ENCODE assay signal across 8 mouse cellular contexts in genomic region chr6:49215748-49216585, GRCm38 (mm10). TPM values are rescaled to one million over a fixed set of nuclear protein-coding genes. Genes with fewer than 3 reads are reported as not detected.
DNase-seq lines count a peak whose midpoint lies in the region; ATAC-seq and TF ChIP-seq lines count a peak whose summit lies in the region.

No protein-coding gene starts in this region.

- peak overlapping the region; percentile 81 for H3K9ac ChIP-seq in kidney, postnatal 0 days (ENCODE audit: low read depth, low read length)
- peak overlapping the region; percentile 83 for H3K9ac ChIP-seq in hindbrain, embryonic 14.5 days
- peak overlapping the region; percentile 85; the same call in 1 of the 2 replicates for H3K9ac ChIP-seq in midbrain, embryonic 16.5 days (ENCODE audit: low read depth, low read length)

- peak overlapping the region; percentile 74 for H3K4me3 ChIP-seq in kidney, postnatal 0 days (replicated peaks; ENCODE audit: low read depth, low read length)
- H3K4me3 ChIP-seq in brown adipose tissue, adult 24 weeks (ENCODE audit: insufficient read depth, low read depth, low read length), result peak overlapping the region; percentile 3; the same call in 1 of the 2 replicates
- H3K4me3 ChIP-seq in hindbrain, embryonic 14.5 days (replicated peaks; ENCODE audit: low read length), result peak overlapping the region; percentile 72
- peak overlapping the region; percentile 80 for H3K4me3 ChIP-seq in midbrain, embryonic 16.5 days (ENCODE audit: low read depth, low read length)

- peaks cover 12% of the 10 kb centered on the region for H3K27me3 ChIP-seq in kidney, postnatal 0 days (ENCODE audit: insufficient read depth, low read length)
- H3K27me3 ChIP-seq in hindbrain, embryonic 14.5 days (ENCODE audit: control insufficient read depth, insufficient read depth, low read length), result no peaks in the 10 kb centered on the region
- H3K27me3 ChIP-seq in midbrain, embryonic 16.5 days (ENCODE audit: control insufficient read depth, insufficient read depth, low read depth, low read length), result peaks cover 2% of the 10 kb centered on the region; the same call in 1 of the 2 replicates

- peaks cover 12% of the 10 kb centered on the region; the same call in 1 of the 2 replicates for H3K4me1 ChIP-seq in kidney, postnatal 0 days (replicated peaks; ENCODE audit: insufficient read depth, low read length)
- H3K4me1 ChIP-seq in brown adipose tissue, adult 24 weeks (ENCODE audit: control insufficient read depth, insufficient read depth, insufficient read length, low read length), result no peaks in the 10 kb centered on the region
- peaks cover 31% of the 10 kb centered on the region for H3K4me1 ChIP-seq in hindbrain, embryonic 14.5 days (replicated peaks; ENCODE audit: control insufficient read depth, insufficient read depth, low read length)
- peaks cover 27% of the 10 kb centered on the region for H3K4me1 ChIP-seq in midbrain, embryonic 16.5 days (ENCODE audit: control insufficient read depth, insufficient read depth, low read length)

- no peaks in the 10 kb centered on the region for H3K36me3 ChIP-seq in kidney, postnatal 0 days (ENCODE audit: insufficient read depth, low read length)
- H3K36me3 ChIP-seq in hindbrain, embryonic 14.5 days (replicated peaks; ENCODE audit: control insufficient read depth, insufficient read depth), result no peaks in the 10 kb centered on the region
- H3K36me3 ChIP-seq in midbrain, embryonic 16.5 days (ENCODE audit: control insufficient read depth, insufficient read depth, low read length), result no peaks in the 10 kb centered on the region

- H3K4me2 ChIP-seq in kidney, postnatal 0 days (ENCODE audit: low read length), result peak overlapping the region; percentile 96
- H3K4me2 ChIP-seq in hindbrain, embryonic 14.5 days (replicated peaks), result peak overlapping the region; percentile 85
- H3K4me2 ChIP-seq in midbrain, embryonic 16.5 days (ENCODE audit: low read length), result peak overlapping the region; percentile 84

- TF ChIP-seq CTCF in kidney, postnatal 0 days (IDR thresholded peaks at IDR 0.05; ENCODE audit: low read depth), result no peak

- no peaks in the 10 kb centered on the region for H3K9me3 ChIP-seq in kidney, postnatal 0 days (replicated peaks; ENCODE audit: low read length)
- no peaks in the 10 kb centered on the region for H3K9me3 ChIP-seq in hindbrain, embryonic 14.5 days (ENCODE audit: control insufficient read depth, low read length)
- no peaks in the 10 kb centered on the region for H3K9me3 ChIP-seq in midbrain, embryonic 16.5 days (replicated peaks; ENCODE audit: control insufficient read depth, low read length, poor library complexity, severe bottlenecking)

- H3K27ac ChIP-seq in kidney, postnatal 0 days, result peak overlapping the region; percentile 87
- H3K27ac ChIP-seq in brown adipose tissue, adult 24 weeks (replicated peaks; ENCODE audit: low read depth, low read length), result no peak overlapping the region
- H3K27ac ChIP-seq in hindbrain, embryonic 14.5 days, result peak overlapping the region; percentile 96
- peak overlapping the region; percentile 87 for H3K27ac ChIP-seq in midbrain, embryonic 16.5 days (ENCODE audit: low read length)

- 8% methylated on average over 14 of the region's 14 CpGs for WGBS in kidney, postnatal 0 days
- under 1% methylated on average over 14 of the region's 14 CpGs for WGBS in hindbrain, embryonic 14.5 days
- 3% methylated on average over 14 of the region's 14 CpGs for WGBS in midbrain, embryonic 16.5 days

- no peak for ATAC-seq in kidney, postnatal 0 days (replicated peaks; ENCODE audit: low FRiP score, low read depth)
- peak; percentile 22; the same call in 1 of the 2 replicates for ATAC-seq in hindbrain, embryonic 14.5 days (ENCODE audit: low FRiP score)
- ATAC-seq in midbrain, embryonic 16.5 days, result peak; percentile 5; the same call in 1 of the 2 replicates
- ATAC-seq in granulocyte monocyte progenitor cell, adult 5-6 weeks (replicated peaks; ENCODE audit: poor library complexity, severe bottlenecking), result no peak

- DNase-seq in kidney, postnatal 0 days (ENCODE audit: low spot score), result no peak
- no peak for DNase-seq in kidney, postnatal 25 days
- no peak for DNase-seq in hindbrain, embryonic 14.5 days (ENCODE audit: low spot score)
- no peak for DNase-seq in adrenal gland, adult 8-10 months
- DNase-seq in cerebellum, postnatal 36 days, result no peak

RNA-seq across cellular contexts. Expression of gene Igf2bp3, which starts 1.2 kb away (rescaled TPM):
- polyA plus RNA-seq in kidney, postnatal 0 days (2015; fragmentation: Nextera tagmentation; extraction: Ambion mirVana), result 20.5 and 20.6 TPM in 2 replicates
- polyA plus RNA-seq in brown adipose tissue, adult 24 weeks (2012; ENCODE audit: insufficient read depth, insufficient read length, missing spikeins), result not detected in 2 replicates
- polyA plus RNA-seq in hindbrain, embryonic 14.5 days (2014; fragmentation: Nextera tagmentation; extraction: Ambion mirVana), result 25.4 and 30.4 TPM in 2 replicates
- polyA plus RNA-seq in midbrain, embryonic 16.5 days (2015; fragmentation: Nextera tagmentation; extraction: Ambion mirVana), result 17.1 and 24.0 TPM in 2 replicates
- total RNA-seq in adrenal gland, adult 8-10 months (2022), result under 1 TPM in 2 of 4 experiments, not detected in 2; 0.05 to 0.12 TPM
- 0.26 TPM in 1 of 2 replicates, not detected in the other for total RNA-seq in granulocyte monocyte progenitor cell, adult 5-6 weeks (2014; fragmentation: Nextera tagmentation)
- under 0.01 and 0.09 TPM in 2 replicates for total RNA-seq in granulocyte monocyte progenitor cell, adult 5-6 weeks (2017)

RNA-seq across cellular contexts. Expression of gene Tra2a, which starts 47.9 kb away (rescaled TPM):
- 60.9 and 69.0 TPM in 2 replicates for polyA plus RNA-seq in kidney, postnatal 0 days (2015; fragmentation: Nextera tagmentation; extraction: Ambion mirVana)
- polyA plus RNA-seq in brown adipose tissue, adult 24 weeks (2012; ENCODE audit: insufficient read depth, insufficient read length, missing spikeins), result 27.9 and 49.0 TPM in 2 replicates
- 42.3 and 44.5 TPM in 2 replicates for polyA plus RNA-seq in hindbrain, embryonic 14.5 days (2014; fragmentation: Nextera tagmentation; extraction: Ambion mirVana)
- polyA plus RNA-seq in midbrain, embryonic 16.5 days (2015; fragmentation: Nextera tagmentation; extraction: Ambion mirVana), result 105 and 141 TPM in 2 replicates
- 10 to 100 TPM; 55.9 to 86.1 (median 66.6) TPM for total RNA-seq in adrenal gland, adult 8-10 months (2022)
- total RNA-seq in granulocyte monocyte progenitor cell, adult 5-6 weeks (2014; fragmentation: Nextera tagmentation), result 171 and 173 TPM in 2 replicates
- 179 and 205 TPM in 2 replicates for total RNA-seq in granulocyte monocyte progenitor cell, adult 5-6 weeks (2017)

Comparison
In these comparisons a context has a peak if more than half of its experiments do, and no peak if none do; other contexts are left out.
1. ATAC-seq: peak in hindbrain, embryonic 14.5 days (single experiment) and midbrain, embryonic 16.5 days (single experiment); none in kidney, postnatal 0 days (single experiment) and granulocyte monocyte progenitor cell, adult 5-6 weeks (single experiment).
2. H3K4me3 ChIP-seq: peak in every context shown above with its lines; median percentile 80 in midbrain, embryonic 16.5 days; 74 in kidney, postnatal 0 days; 72 in hindbrain, embryonic 14.5 days; 3 in brown adipose tissue, adult 24 weeks.
3. RNA of gene Igf2bp3, which starts 1.2 kb away (polyA plus RNA-seq): 25.4 to 30.4 TPM in hindbrain, embryonic 14.5 days, 20.5 to 20.6 TPM in kidney, postnatal 0 days and 17.1 to 24.0 TPM in midbrain, embryonic 16.5 days; not detected in brown adipose tissue, adult 24 weeks; every median in the first group is over 10 times any median in the second.
4. Peak in every context shown above with its lines, with median percentiles within 50 percentile points of each other: H3K4me2 ChIP-seq and H3K9ac ChIP-seq.